Mouse (Mus musculus): ENCODE measurements around the gene Rora. TPM values are rescaled to one million over a fixed set of nuclear protein-coding genes. Genes with fewer than 3 reads are reported as not detected.

The Rora gene
- polyA plus RNA-seq, 1 experiment from 2014 or later, result 7.6 TPM

- no peak for ATAC-seq (ENCODE audit: insufficient read depth, low FRiP score, low read depth)
- H3K9ac ChIP-seq, result no peak overlapping the region
- no peaks in the 10 kb centered on the region for H3K9me3 ChIP-seq
- H3K4me2 ChIP-seq, result no peak overlapping the region
- peaks cover 5% of the 10 kb centered on the region for H3K4me1 ChIP-seq
- WGBS, result 96% methylated on average over 4 of the region's 4 CpGs
- H3K27ac ChIP-seq, result no peak overlapping the region
- H3K36me3 ChIP-seq, result no peaks in the 10 kb centered on the region
- no peak overlapping the region for H3K4me3 ChIP-seq (replicated peaks)
- H3K27me3 ChIP-seq (replicated peaks), result no peaks in the 10 kb centered on the region
Measured at GRCm38 (mm10) chr9:69303962-69304361, 650.4 kb downstream of the Rora start.

GRCm38 (mm10) chr9:69304492-69304891 is 650.9 kb downstream of the Rora start:
- 65% methylated on average over 10 of the region's 10 CpGs for WGBS
- no peak overlapping the region for H3K27ac ChIP-seq
- no peak overlapping the region for H3K4me3 ChIP-seq (replicated peaks)
- H3K9ac ChIP-seq, result no peak overlapping the region
- peaks cover 5% of the 10 kb centered on the region for H3K4me1 ChIP-seq
- ATAC-seq (ENCODE audit: insufficient read depth, low FRiP score, low read depth), result no peak
- no peak overlapping the region for H3K4me2 ChIP-seq
- no peaks in the 10 kb centered on the region for H3K9me3 ChIP-seq
- H3K36me3 ChIP-seq, result no peaks in the 10 kb centered on the region
- no peaks in the 10 kb centered on the region for H3K27me3 ChIP-seq (replicated peaks)

GRCm38 (mm10) chr9:69304991-69305390 is 651.4 kb downstream of the Rora start:
- Histone ChIP-seq H3K4me3 (replicated peaks) (no peak overlapping the region), H3K9me3 (no peaks in the 10 kb centered on the region), H3K27me3 (replicated peaks) (no peaks in the 10 kb centered on the region), H3K4me1 (peaks cover 5% of the 10 kb centered on the region), H3K27ac (no peak overlapping the region), H3K36me3 (no peaks in the 10 kb centered on the region), H3K9ac (no peak overlapping the region), H3K4me2 (no peak overlapping the region)
- no peak for ATAC-seq (ENCODE audit: insufficient read depth, low FRiP score, low read depth)
- 63% methylated on average over 3 of the region's 3 CpGs for WGBS

- no peak overlapping the region for H3K4me3 ChIP-seq (replicated peaks)
- H3K27me3 ChIP-seq (replicated peaks), result 0 out of 2 replicates have a peak, but pooled peaks cover 2% of the 10 kb centered on the region
- 83% methylated on average over 9 of the region's 9 CpGs for WGBS
- ATAC-seq (ENCODE audit: insufficient read depth, low FRiP score, low read depth), result no peak
- H3K9ac ChIP-seq, result no peak overlapping the region
- H3K4me1 ChIP-seq, result no peaks in the 10 kb centered on the region
- H3K27ac ChIP-seq, result no peak overlapping the region
- H3K9me3 ChIP-seq, result no peaks in the 10 kb centered on the region
- no peaks in the 10 kb centered on the region for H3K36me3 ChIP-seq
- no peak overlapping the region for H3K4me2 ChIP-seq
Measured at GRCm38 (mm10) chr9:69306734-69307528, 653.3 kb downstream of the Rora start.

- ATAC-seq (ENCODE audit: insufficient read depth, low FRiP score, low read depth), result no peak
Measured at GRCm38 (mm10) chr9:69307974-69308373, 654.4 kb downstream of the Rora start.

GRCm38 (mm10) chr9:69310524-69310923 is 656.9 kb downstream of the Rora start:
- Histone ChIP-seq H3K9me3 (no peaks in the 10 kb centered on the region), H3K27ac (no peak overlapping the region), H3K27me3 (replicated peaks) (0 out of 2 replicates have a peak, but pooled peaks cover 5% of the 10 kb centered on the region), H3K9ac (no peak overlapping the region), H3K4me3 (replicated peaks) (no peak overlapping the region), H3K4me1 (no peaks in the 10 kb centered on the region), H3K36me3 (no peaks in the 10 kb centered on the region), H3K4me2 (no peak overlapping the region)
- 42% methylated on average over 12 of the region's 12 CpGs for WGBS
- ATAC-seq (ENCODE audit: insufficient read depth, low FRiP score, low read depth), result no peak

More at GRCm38 (mm10) chr9:69307974-69308373, 654.4 kb downstream of the Rora start:
- no peak overlapping the region for H3K9ac ChIP-seq
- H3K4me3 ChIP-seq (replicated peaks), result no peak overlapping the region
- H3K27me3 ChIP-seq (replicated peaks), result 0 out of 2 replicates have a peak, but pooled peaks cover 5% of the 10 kb centered on the region
- no peaks in the 10 kb centered on the region for H3K36me3 ChIP-seq
- 77% methylated on average over 11 of the region's 11 CpGs for WGBS
- H3K4me2 ChIP-seq, result no peak overlapping the region
- no peaks in the 10 kb centered on the region for H3K4me1 ChIP-seq
- no peaks in the 10 kb centered on the region for H3K9me3 ChIP-seq
- H3K27ac ChIP-seq, result no peak overlapping the region

- Histone ChIP-seq H3K9ac (no peak overlapping the region), H3K27ac (no peak overlapping the region), H3K4me2 (no peak overlapping the region), H3K27me3 (replicated peaks) (0 out of 2 replicates have a peak, but pooled peaks cover 5% of the 10 kb centered on the region), H3K4me3 (replicated peaks) (no peak overlapping the region), H3K36me3 (no peaks in the 10 kb centered on the region), H3K4me1 (0 out of 2 replicates have a peak, but pooled peaks cover 3% of the 10 kb centered on the region), H3K9me3 (no peaks in the 10 kb centered on the region)
- WGBS, result 81% methylated on average over 3 of the region's 3 CpGs
- ATAC-seq (ENCODE audit: insufficient read depth, low FRiP score, low read depth), result no peak
Measured at GRCm38 (mm10) chr9:69313297-69313696, 659.7 kb downstream of the Rora start.

- Histone ChIP-seq H3K27ac (no peak overlapping the region), H3K9ac (no peak overlapping the region), H3K9me3 (no peaks in the 10 kb centered on the region), H3K4me1 (0 out of 2 replicates have a peak, but pooled peaks cover 3% of the 10 kb centered on the region), H3K36me3 (no peaks in the 10 kb centered on the region), H3K4me3 (replicated peaks) (no peak overlapping the region), H3K27me3 (replicated peaks) (0 out of 2 replicates have a peak, but pooled peaks cover 5% of the 10 kb centered on the region), H3K4me2 (no peak overlapping the region)
- 83% methylated on average over 9 of the region's 9 CpGs for WGBS
- ATAC-seq (ENCODE audit: insufficient read depth, low FRiP score, low read depth), result no peak
Measured at GRCm38 (mm10) chr9:69314451-69315210, 661.0 kb downstream of the Rora start.

GRCm38 (mm10) chr9:69317527-69318115 is 664.0 kb downstream of the Rora start:
- Histone ChIP-seq H3K9me3 (no peaks in the 10 kb centered on the region), H3K4me2 (no peak overlapping the region), H3K27me3 (replicated peaks) (no peaks in the 10 kb centered on the region), H3K4me1 (0 out of 2 replicates have a peak, but pooled peaks cover 3% of the 10 kb centered on the region), H3K4me3 (replicated peaks) (no peak overlapping the region), H3K9ac (no peak overlapping the region), H3K36me3 (no peaks in the 10 kb centered on the region), H3K27ac (no peak overlapping the region)
- no peak for ATAC-seq (ENCODE audit: insufficient read depth, low FRiP score, low read depth)
- WGBS, result 62% methylated on average over 3 of the region's 3 CpGs

GRCm38 (mm10) chr9:69319434-69319833 is 665.8 kb downstream of the Rora start:
- Histone ChIP-seq H3K27ac (no peak overlapping the region), H3K9ac (no peak overlapping the region), H3K27me3 (replicated peaks) (no peaks in the 10 kb centered on the region), H3K4me2 (no peak overlapping the region), H3K4me3 (replicated peaks) (no peak overlapping the region), H3K4me1 (0 out of 2 replicates have a peak, but pooled peaks cover 3% of the 10 kb centered on the region), H3K9me3 (no peaks in the 10 kb centered on the region), H3K36me3 (no peaks in the 10 kb centered on the region)
- ATAC-seq (ENCODE audit: insufficient read depth, low FRiP score, low read depth), result no peak
- WGBS, result 84% methylated on average over 6 of the region's 6 CpGs

GRCm38 (mm10) chr9:69319913-69320634 is 666.5 kb downstream of the Rora start:
- no peaks in the 10 kb centered on the region for H3K27me3 ChIP-seq (replicated peaks)
- no peak overlapping the region for H3K4me2 ChIP-seq
- no peak for ATAC-seq (ENCODE audit: insufficient read depth, low FRiP score, low read depth)
- no peak overlapping the region for H3K27ac ChIP-seq
- H3K36me3 ChIP-seq, result no peaks in the 10 kb centered on the region
- no peaks in the 10 kb centered on the region for H3K9me3 ChIP-seq
- no peak overlapping the region for H3K9ac ChIP-seq
- 0 out of 2 replicates have a peak, but pooled peaks cover 3% of the 10 kb centered on the region for H3K4me1 ChIP-seq
- H3K4me3 ChIP-seq (replicated peaks), result no peak overlapping the region
- WGBS, result 55% methylated on average over 10 of the region's 10 CpGs
